Mouse (Mus musculus): ENCODE measurements at regions not wholly inside any gene's neighbourhood (a gene's known extent, or its start where the extent isn't known, plus 50 kb on each side); places are given as distances from the start of the nearest gene placed in this dataset.

- no peak for TF ChIP-seq CTCF (IDR thresholded peaks at IDR 0.05; ENCODE audit: low read depth)
- TF ChIP-seq EP300 (optimal IDR thresholded peaks at IDR 0.05): no peak
These were observed 58.5 kb downstream of the Ier5 start for GRCm38 (mm10) chr1:155040939-155041371.
